Mouse (Mus musculus) olfactory bulb, adult 2 months (tissue): ENCODE data around the gene Pi4ka.

Experiments
- CTCF ChIP-seq: fragments of 200-500 bp; IDR thresholded peaks from 2 replicates; pipeline ENCODE4 v1.5.1; 2012; ENCODE audit warnings: low read depth, mild to moderate bottlenecking, low read length, moderate library complexity; ENCODE audit not compliant: insufficient read depth
- POLR2A ChIP-seq: fragments of 200-500 bp; IDR thresholded peaks from 2 replicates; pipeline ENCODE4 v1.6.1; 2012; ENCODE audit warnings: mild to moderate bottlenecking, low read depth, low read length, moderate library complexity; ENCODE audit not compliant: insufficient read depth

- no peak for TF ChIP-seq CTCF
- TF ChIP-seq POLR2A: no peak
These were observed 80.0 kb downstream of the Pi4ka start for GRCm38 (mm10) chr16:17326064-17326463.
